Mouse (Mus musculus) limb, embryonic 14.5 days (tissue): Measurements from ENCODE around the gene Ubtf. TPM values are rescaled to one million over a fixed set of nuclear protein-coding genes. Genes with fewer than 3 reads are reported as not detected.

Experiments used
- ATAC-seq: fragments of 200-750 bp; cut with Nextera tagmentation; 2 replicates; pipeline ENCODE4 v1.8.0; 2017; ENCODE audit warnings: low read depth, moderate number of reproducible peaks, moderate TSS enrichment; ENCODE audit not compliant: low FRiP score
- DNase-seq: peaks from one replicate; pipeline ENCODE4 v3.0.0-alpha.2; 2015; ENCODE audit warnings: low spot score
- H3K27ac ChIP-seq: fragments of 300-500 bp; sonication (generic); replicated peaks from 2 replicates; pipeline ENCODE4 v1.5.1; 2014; ENCODE audit warnings: low read depth, mild to moderate bottlenecking, low read length, moderate library complexity, mixed read lengths
- H3K27me3 ChIP-seq: fragments of 300-500 bp; sonication (generic); 2 replicates; pipeline ENCODE4 v1.6.1; 2014; ENCODE audit warnings: low read length, mixed read lengths; ENCODE audit not compliant: control insufficient read depth, insufficient read depth
- H3K36me3 ChIP-seq: fragments of 300-500 bp; sonication (generic); 2 replicates; pipeline ENCODE4 v1.6.1; 2014; ENCODE audit warnings: mild to moderate bottlenecking, low read length, moderate library complexity, mixed read lengths; ENCODE audit not compliant: control insufficient read depth, insufficient read depth
- H3K4me1 ChIP-seq: fragments of 300-500 bp; sonication (generic); 2 replicates; pipeline ENCODE4 v1.6.1; 2014; ENCODE audit warnings: antibody characterized with exemption, low read length, mixed read lengths; ENCODE audit not compliant: control insufficient read depth, insufficient read depth
- H3K4me2 ChIP-seq: fragments of 300-500 bp; sonication (generic); replicated peaks from 2 replicates; pipeline ENCODE4 v1.6.1; 2014; ENCODE audit warnings: low read depth, mild to moderate bottlenecking, low read length, moderate library complexity; ENCODE audit not compliant: severe bottlenecking
- H3K4me3 ChIP-seq: fragments of 300-500 bp; sonication (generic); replicated peaks from 2 replicates; pipeline ENCODE4 v1.5.1; 2014; ENCODE audit warnings: low read length
- H3K9ac ChIP-seq: fragments of 300-500 bp; sonication (generic); 2 replicates; pipeline ENCODE4 v1.6.1; 2014; ENCODE audit warnings: mild to moderate bottlenecking, low read depth, low read length, moderate library complexity; ENCODE audit not compliant: severe bottlenecking
- H3K9me3 ChIP-seq: fragments of 300-500 bp; sonication (generic); 2 replicates; pipeline ENCODE4 v1.6.1; 2016; ENCODE audit warnings: low read length; ENCODE audit not compliant: control insufficient read depth
- POLR2A ChIP-seq: fragments of 200-500 bp; IDR thresholded peaks from 2 replicates; pipeline ENCODE4 v1.8.0; 2012; ENCODE audit warnings: inconsistent platforms, mild to moderate bottlenecking, moderate library complexity, borderline replicate concordance; ENCODE audit not compliant: insufficient read depth, insufficient read length; ENCODE audit errors: extremely low read depth
- WGBS: fragments of 180-500 bp; shearing (Covaris S2); extraction: QIAGEN DNeasy Blood & Tissue Kit; methylation state at CpG from one replicate; pipeline ENCODE4 v1.1.7; 2014; 5-methylcytosine and 5-hydroxymethylcytosine counted together
- polyA plus RNA-seq, 2 experiments: library from polyadenylated mRNA; depleted of rRNA in 1 of 2; stranded (reverse) in 1 of 2; unstranded in 1 of 2; fragments of >200 nt; fragmentation: Nextera tagmentation in 1 of 2; extraction: Ambion mirVana in 1 of 2; gene quantifications; 2 replicates each; pipeline versions ENCODE4 v1.2.1 to v1.2.3; 2012 to 2014

The Ubtf gene
- polyA plus RNA-seq, 2 experiments = 79.7 to 81.3 TPM

GRCm38 (mm10) chr11:102323516-102323915 is 4.0 kb upstream of the Ubtf start:
- Histone ChIP-seq H3K4me3 (no peak overlapping the region), H3K9me3 (no peaks in the 10 kb centered on the region), H3K9ac (no peak overlapping the region), H3K36me3 (no peaks in the 10 kb centered on the region), H3K4me2 (no peak overlapping the region), H3K4me1 (no peaks in the 10 kb centered on the region), H3K27me3 (no peaks in the 10 kb centered on the region), H3K27ac (no peak overlapping the region)
- no peak for TF ChIP-seq POLR2A
- 81% methylated on average over 1 of the region's 1 CpGs for WGBS
- ATAC-seq (no peak), DNase-seq (no peak)

GRCm38 (mm10) chr11:102321931-102322330 is 2.4 kb upstream of the Ubtf start:
- Histone ChIP-seq H3K4me3 (no peak overlapping the region), H3K27ac (no peak overlapping the region), H3K4me1 (no peaks in the 10 kb centered on the region), H3K36me3 (no peaks in the 10 kb centered on the region), H3K9me3 (no peaks in the 10 kb centered on the region), H3K4me2 (no peak overlapping the region), H3K27me3 (no peaks in the 10 kb centered on the region), H3K9ac (no peak overlapping the region)
- ATAC-seq (no peak), DNase-seq (no peak)
- 69% methylated on average over 6 of the region's 6 CpGs for WGBS
- TF ChIP-seq POLR2A = no peak

GRCm38 (mm10) chr11:102320686-102321005 is 1.1 kb upstream of the Ubtf start:
- peak; percentile 19; the same call in 1 of the 2 replicates for TF ChIP-seq POLR2A
- Histone ChIP-seq H3K36me3 (no peaks in the 10 kb centered on the region), H3K27me3 (no peaks in the 10 kb centered on the region), H3K4me1 (peaks cover 8% of the 10 kb centered on the region), H3K9me3 (no peaks in the 10 kb centered on the region), H3K4me3 (peak overlapping the region; percentile 100), H3K9ac (peak overlapping the region; percentile 99), H3K4me2 (peak overlapping the region; percentile 94), H3K27ac (peak overlapping the region; percentile 98)
- 8% methylated on average over 10 of the region's 10 CpGs for WGBS
- ATAC-seq (no peak), DNase-seq (peak; percentile 87)

- peak; percentile 83; the same call in 1 of the 2 replicates for TF ChIP-seq POLR2A
- Histone ChIP-seq H3K4me3 (peak overlapping the region; percentile 100), H3K9me3 (no peaks in the 10 kb centered on the region), H3K4me2 (peak overlapping the region; percentile 94), H3K9ac (peak overlapping the region; percentile 99), H3K36me3 (peaks cover 3% of the 10 kb centered on the region), H3K27me3 (no peaks in the 10 kb centered on the region), H3K4me1 (peaks cover 9% of the 10 kb centered on the region), H3K27ac (peak overlapping the region; percentile 98)
- DNase-seq (peak; percentile 86), ATAC-seq (peak; percentile 34; the same call in 1 of the 2 replicates)
- under 1% methylated on average over 38 of the region's 38 CpGs for WGBS
These were observed 571 bp upstream of the Ubtf start for GRCm38 (mm10) chr11:102319941-102320685.

DNA sequence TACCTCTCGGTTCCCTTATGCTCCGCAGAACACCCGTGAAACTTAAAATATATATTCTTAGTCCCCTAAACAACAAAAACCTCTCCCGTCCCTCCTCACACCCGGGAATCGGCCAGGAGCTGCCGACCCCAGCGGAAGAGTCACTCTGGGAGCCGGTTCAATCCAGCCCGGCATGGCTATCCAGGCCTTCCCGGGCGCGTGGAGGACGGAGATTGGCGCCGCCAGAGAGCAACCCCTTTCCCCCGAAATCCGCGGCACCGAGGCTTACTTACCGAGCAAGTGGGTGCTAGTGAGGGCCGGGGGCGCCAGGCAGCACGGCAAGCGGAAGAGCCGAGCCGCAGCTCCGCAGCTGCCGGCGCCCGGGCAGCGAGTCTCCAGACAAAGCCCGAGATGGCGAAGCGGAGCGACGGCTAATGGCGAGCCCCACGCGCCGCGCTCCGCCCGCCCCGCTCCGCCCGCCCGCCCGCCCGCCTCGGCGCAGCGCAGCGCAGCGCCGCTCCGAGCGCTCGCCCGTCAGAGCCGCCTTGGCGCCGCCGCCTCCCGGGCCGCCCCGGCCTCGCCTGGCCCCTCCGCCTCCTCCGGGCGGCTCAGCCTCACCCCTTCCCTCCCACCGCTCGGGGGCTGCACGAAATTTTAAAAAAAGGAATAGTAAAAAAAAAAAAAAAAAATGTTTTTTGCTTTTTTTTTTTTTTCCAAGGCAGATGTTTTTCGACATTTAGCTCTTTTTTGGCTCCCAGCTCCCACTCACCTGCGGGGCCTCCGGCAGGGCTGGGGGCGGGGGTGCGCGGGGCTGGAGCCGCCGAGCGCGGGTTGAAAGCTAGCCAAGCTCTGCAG is 749 bp downstream of the Ubtf start:
- DNase-seq (no peak), ATAC-seq (no peak)
- Histone ChIP-seq H3K4me3 (peak overlapping the region; percentile 100), H3K9ac (peak overlapping the region; percentile 99), H3K9me3 (no peaks in the 10 kb centered on the region), H3K36me3 (peaks cover 17% of the 10 kb centered on the region), H3K4me2 (peak overlapping the region; percentile 94), H3K4me1 (peaks cover 9% of the 10 kb centered on the region), H3K27me3 (no peaks in the 10 kb centered on the region), H3K27ac (peak overlapping the region; percentile 98)
- peak; percentile 24; the same call in 1 of the 2 replicates for TF ChIP-seq POLR2A
- under 1% methylated on average over 47 of the region's 84 CpGs for WGBS
